Mouse (Mus musculus) small intestine, adult 2 months (tissue): ENCODE results near the gene Ncmap. TPM values are rescaled to one million over a fixed set of nuclear protein-coding genes. Genes with fewer than 3 reads are reported as not detected.

Experiments
- H3K27ac ChIP-seq: fragments of 200-500 bp; 2 replicates; pipeline ENCODE4 v1.5.1; 2012; ENCODE audit warnings: low read depth, low read length, control low read depth, inconsistent platforms; ENCODE audit not compliant: insufficient read depth
- H3K27me3 ChIP-seq: fragments of 200-500 bp; 2 replicates; pipeline ENCODE4 v1.6.1; 2012; ENCODE audit warnings: mild to moderate bottlenecking, moderate library complexity, low read length, inconsistent platforms; ENCODE audit not compliant: control insufficient read depth, insufficient read depth
- H3K36me3 ChIP-seq: fragments of 200-500 bp; 2 replicates; pipeline ENCODE4 v1.6.1; 2012; ENCODE audit warnings: mild to moderate bottlenecking, low read length, control low read depth, inconsistent platforms; ENCODE audit not compliant: control insufficient read depth, insufficient read depth
- H3K4me1 ChIP-seq: fragments of 200-500 bp; 2 replicates; pipeline ENCODE4 v1.6.1; 2012; ENCODE audit warnings: low read length, inconsistent platforms, mixed read lengths; ENCODE audit not compliant: control insufficient read depth, insufficient read depth, insufficient read length
- H3K4me3 ChIP-seq: fragments of 200-500 bp; 2 replicates; pipeline ENCODE4 v1.5.1; 2012; ENCODE audit warnings: low read depth, mild to moderate bottlenecking, control low read depth, inconsistent platforms, low read length, moderate library complexity
- CTCF ChIP-seq: fragments of 200-500 bp; IDR thresholded peaks from 2 replicates; pipeline ENCODE4 v1.5.1; 2012; ENCODE audit warnings: low read depth, mild to moderate bottlenecking, control low read depth, inconsistent platforms, low read length, moderate library complexity, mixed read lengths; ENCODE audit not compliant: insufficient replicate concordance, insufficient read length; ENCODE audit errors: extremely low read depth
- POLR2A ChIP-seq: fragments of 200-500 bp; IDR thresholded peaks from 2 replicates; pipeline ENCODE4 v1.6.1; 2012; ENCODE audit warnings: low read depth, mild to moderate bottlenecking, control low read depth, inconsistent platforms, low read length, moderate library complexity
- WGBS: fragments of 180-500 bp; shearing (Covaris S2); methylation state at CpG from one replicate; pipeline ENCODE4 v1.1.7; 2018; 5-methylcytosine and 5-hydroxymethylcytosine counted together
- polyA plus RNA-seq: library from polyadenylated mRNA; depleted of rRNA; stranded (reverse); fragments of >200 nt; gene quantifications from 2 replicates; pipeline ENCODE4 v1.2.3, GENCODE M21; 2012

Ncmap gene
- polyA plus RNA-seq, 1 experiment = 2.2 TPM

- H3K36me3 ChIP-seq = peaks cover 2% of the 10 kb centered on the region; the same call in 1 of the 2 replicates
- 5% methylated on average over 12 of the region's 12 CpGs for WGBS
- H3K27me3 ChIP-seq = no peaks in the 10 kb centered on the region
- peak overlapping the region; percentile 96 for H3K4me3 ChIP-seq
- H3K27ac ChIP-seq = peak overlapping the region; percentile 75
- peaks cover 13% of the 10 kb centered on the region for H3K4me1 ChIP-seq
- no peak for TF ChIP-seq POLR2A
- no peak for TF ChIP-seq CTCF
Observed at GRCm38 (mm10) chr4:135353794-135354450, 44.1 kb downstream of the Ncmap start.

GRCm38 (mm10) chr4:135353066-135353793 lies 44.8 kb downstream of the Ncmap start, which contains the start of gene Srrm1:
Gene Srrm1 (minus strand): TSS chr4:135353321.
- peak within 1 kb of the TSS; percentile 96 for H3K4me3 ChIP-seq
- whole genome bisulfite sequencing = under 1% methylated on average over 69 of the region's 69 CpGs
- H3K4me1 ChIP-seq = peaks cover 13% of the 10 kb centered on the region
- H3K27me3 ChIP-seq = no peaks in the 10 kb centered on the region
- H3K36me3 ChIP-seq = peaks cover 4% of the 10 kb centered on the region; the same call in 1 of the 2 replicates
- TF ChIP-seq CTCF (no peak), POLR2A (peak; percentile 85)
- H3K27ac ChIP-seq = peak within 1 kb of the TSS; percentile 86

GRCm38 (mm10) chr4:135352326-135353065 lies 45.5 kb downstream of the Ncmap start:
- under 1% methylated on average over 65 of the region's 67 CpGs for WGBS
- H3K4me3 ChIP-seq = peak overlapping the region; percentile 96
- TF ChIP-seq CTCF = no peak
- no peak for TF ChIP-seq POLR2A
- H3K27ac ChIP-seq = peak overlapping the region; percentile 86
- peaks cover 5% of the 10 kb centered on the region; the same call in 1 of the 2 replicates for H3K36me3 ChIP-seq
- H3K4me1 ChIP-seq = peaks cover 13% of the 10 kb centered on the region
- no peaks in the 10 kb centered on the region for H3K27me3 ChIP-seq

GRCm38 (mm10) chr4:135337376-135337942 lies 60.6 kb downstream of the Ncmap start:
- no peak for TF ChIP-seq CTCF
- no peak for TF ChIP-seq POLR2A
- WGBS = 31% methylated on average over 14 of the region's 14 CpGs
- Histone ChIP-seq H3K36me3 (peaks cover 76% of the 10 kb centered on the region), H3K4me1 (peaks cover 10% of the 10 kb centered on the region; the same call in 1 of the 2 replicates), H3K27me3 (no peaks in the 10 kb centered on the region), H3K4me3 (no peak overlapping the region), H3K27ac (0 out of 2 replicates have a peak overlapping the region, but pooled peaks have one; percentile 11)

- Histone ChIP-seq H3K27me3 (no peaks in the 10 kb centered on the region), H3K4me1 (peaks cover 10% of the 10 kb centered on the region; the same call in 1 of the 2 replicates), H3K36me3 (peaks cover 76% of the 10 kb centered on the region), H3K4me3 (no peak overlapping the region), H3K27ac (0 out of 2 replicates have a peak overlapping the region, but pooled peaks have one; percentile 34)
- WGBS = 29% methylated on average over 3 of the region's 3 CpGs
- TF ChIP-seq POLR2A (no peak), CTCF (no peak)
Observed at GRCm38 (mm10) chr4:135336023-135336357, 62.0 kb downstream of the Ncmap start.

- no peak for TF ChIP-seq POLR2A
- no peak for TF ChIP-seq CTCF
- Histone ChIP-seq H3K4me1 (peaks cover 10% of the 10 kb centered on the region; the same call in 1 of the 2 replicates), H3K27me3 (no peaks in the 10 kb centered on the region), H3K36me3 (peaks cover 74% of the 10 kb centered on the region), H3K27ac (0 out of 2 replicates have a peak overlapping the region, but pooled peaks have one; percentile 4), H3K4me3 (no peak overlapping the region)
- WGBS = 26% methylated on average over 9 of the region's 9 CpGs
Observed at GRCm38 (mm10) chr4:135335327-135336022, 62.6 kb downstream of the Ncmap start.
